ENCODE assay signal across 29 mouse cellular contexts in genomic region chr3:101075866-101076265, GRCm38 (mm10). TPM values are rescaled to one million over a fixed set of nuclear protein-coding genes. Genes with fewer than 3 reads are reported as not detected.
DNase-seq lines count a peak whose midpoint lies in the region; ATAC-seq and TF ChIP-seq lines count a peak whose summit lies in the region.
"Had no signal": no experiment of that assay in that cellular context is flagged by ENCODE, and none has a peak within 500 bp of the region (broad histone marks: within the 10 kb centered on the region; RNA-seq: fewer than 3 reads in every experiment).

No protein-coding gene starts in this region.

- no peak overlapping the region for H3K27ac ChIP-seq in lung, postnatal 0 days (ENCODE audit: low read length)
- H3K27ac ChIP-seq: embryonic facial prominence, embryonic 13.5 days; heart, embryonic 10.5 days; hindbrain, embryonic 10.5 days; hindbrain, postnatal 0 days; kidney, embryonic 15.5 days; midbrain, embryonic 10.5 days; neural tube, embryonic 15.5 days had no signal

- H3K4me2 ChIP-seq in lung, postnatal 0 days (replicated peaks; ENCODE audit: low read depth, low read length), result no peak overlapping the region
- H3K4me2 ChIP-seq: embryonic facial prominence, embryonic 13.5 days; kidney, embryonic 15.5 days; neural tube, embryonic 15.5 days had no signal

- peaks cover 8% of the 10 kb centered on the region for H3K4me1 ChIP-seq in lung, postnatal 0 days (ENCODE audit: insufficient read depth, low read depth, low read length)

- WGBS in lung, postnatal 0 days, result 36% methylated on average over 3 of the region's 3 CpGs

- H3K9ac ChIP-seq in lung, postnatal 0 days (replicated peaks; ENCODE audit: low read depth), result no peak overlapping the region
- H3K9ac ChIP-seq: embryonic facial prominence, embryonic 13.5 days; kidney, embryonic 15.5 days; neural tube, embryonic 15.5 days had no signal

- no peak overlapping the region for H3K4me3 ChIP-seq in lung, postnatal 0 days (ENCODE audit: low read depth, low read length)
- H3K4me3 ChIP-seq: embryonic facial prominence, embryonic 13.5 days; heart, embryonic 10.5 days; hindbrain, embryonic 10.5 days; kidney, embryonic 15.5 days; midbrain, embryonic 10.5 days; neural tube, embryonic 15.5 days had no signal

- H3K27me3 ChIP-seq in lung, postnatal 0 days (replicated peaks; ENCODE audit: insufficient read depth, low read length), result no peaks in the 10 kb centered on the region
- H3K27me3 ChIP-seq: embryonic facial prominence, embryonic 13.5 days; kidney, embryonic 15.5 days; neural tube, embryonic 15.5 days; Patski had no signal

- 0 out of 2 replicates have a peak, but pooled peaks cover 4% of the 10 kb centered on the region for H3K36me3 ChIP-seq in lung, postnatal 0 days (ENCODE audit: insufficient read depth, low read length)

- DNase-seq in gastrocnemius, postnatal 25 days, result peak; percentile 25
- DNase-seq in gastrocnemius, adult 8-10 months (ENCODE audit: low spot score in 2 of 2), result no peak
- peak; percentile 42 for DNase-seq in lung, postnatal 0 days (ENCODE audit: low spot score)
- DNase-seq in lung, postnatal 14 days, result no peak
- DNase-seq in NIH3T3 (ENCODE audit: low read depth), result peak; percentile 68
- peak; percentile 52 to 59 for DNase-seq in adrenal gland, postnatal 36 days
- DNase-seq in cerebellum, postnatal 25 days, result no peak
- DNase-seq in MN1 (ENCODE audit: low spot score), result no peak
- DNase-seq: cerebellum, adult 2 months; cerebellum, postnatal 36 days; embryo, embryonic 11 days; gastrocnemius, postnatal 36 days; layer of hippocampus, adult 9-11 months; left cerebral cortex, postnatal 4 days; retina, postnatal 1 day; right cerebral cortex, postnatal 25 days had no signal

- TF ChIP-seq CTCF in lung, postnatal 0 days (IDR thresholded peaks at IDR 0.05), result no peak

- H3K9me3 ChIP-seq in lung, postnatal 0 days (ENCODE audit: low read length), result no peaks in the 10 kb centered on the region
- H3K9me3 ChIP-seq: embryonic facial prominence, embryonic 13.5 days; heart, embryonic 10.5 days; hindbrain, embryonic 10.5 days; kidney, embryonic 15.5 days; midbrain, embryonic 10.5 days; neural tube, embryonic 15.5 days had no signal

- TF ChIP-seq EP300 in lung, postnatal 0 days (IDR thresholded peaks at IDR 0.05), result no peak

- no peak for ATAC-seq in lung, postnatal 0 days
- ATAC-seq: CD4-positive, CD25-positive, alpha-beta regulatory T cell, adult 4 months; forebrain, embryonic 14.5 days; hindbrain, postnatal 0 days; intestine, embryonic 16.5 days; Patski had no signal

RNA-seq across cellular contexts. Expression of gene Ptgfrn, which starts 34.2 kb away (rescaled TPM):
- 10 to 100 TPM; 14.9 to 17.0 TPM for total RNA-seq in gastrocnemius, postnatal 25 days (2021)
- total RNA-seq in gastrocnemius, adult 8-10 months (2022), result 1 to 10 TPM; 4.5 to 6.3 (median 5.4) TPM
- 10.2 and 10.5 TPM in 2 replicates for polyA plus RNA-seq in lung, postnatal 0 days (2015; fragmentation: Nextera tagmentation; extraction: Ambion mirVana)
- total RNA-seq in adrenal gland, postnatal 36 days (2021), result 10 to 100 TPM; 47.6 to 53.9 TPM

RNA-seq across cellular contexts. Expression of gene Cd101, which starts 46.5 kb away (rescaled TPM):
- under 1 TPM; 0.13 to 0.20 TPM for total RNA-seq in gastrocnemius, postnatal 25 days (2021)
- total RNA-seq in gastrocnemius, adult 8-10 months (2022), result under 1 TPM in 1 of 4 experiments, not detected in 3; 0.24 TPM
- polyA plus RNA-seq in lung, postnatal 0 days (2015; fragmentation: Nextera tagmentation; extraction: Ambion mirVana), result 0.90 and 0.92 TPM in 2 replicates
- under 1 TPM; 0.10 to 0.20 TPM for total RNA-seq in adrenal gland, postnatal 36 days (2021)
- total RNA-seq: liver, adult 2 months had no signal
- polyA plus RNA-seq: forebrain, embryonic 14.5 days; hindbrain, embryonic 10.5 days; neural tube, embryonic 15.5 days; Patski; testis, adult 2 months had no signal

Comparison
In these comparisons a context has a peak if more than half of its experiments do, and no peak if none do; other contexts are left out.
1. DNase-seq: peak in gastrocnemius, postnatal 25 days (single experiment), lung, postnatal 0 days (single experiment), NIH3T3 (single experiment) and adrenal gland, postnatal 36 days (2 of 2); none in gastrocnemius, adult 8-10 months (0 of 2), lung, postnatal 14 days (single experiment), cerebellum, postnatal 25 days (0 of 2) and MN1 (single experiment).